Mouse (Mus musculus) midbrain, embryonic 12.5 days (tissue): ENCODE results near the gene Pdzd2. TPM values are rescaled to one million over a fixed set of nuclear protein-coding genes. Genes with fewer than 3 reads are reported as not detected.

ENCODE experiments used
- ATAC-seq: fragments of 200-750 bp; cut with Nextera tagmentation; 2 replicates; pipeline ENCODE4 v1.8.0; 2017; ENCODE audit warnings: low read depth, moderate TSS enrichment, moderate library complexity; ENCODE audit not compliant: low FRiP score
- H3K27ac ChIP-seq: fragments of 300-500 bp; sonication (generic); replicated peaks from 2 replicates; pipeline ENCODE4 v1.5.1; 2016; ENCODE audit warnings: mild to moderate bottlenecking
- H3K27me3 ChIP-seq: fragments of 300-500 bp; sonication (generic); 2 replicates; pipeline ENCODE4 v1.6.1; 2016; ENCODE audit warnings: mild to moderate bottlenecking
- H3K36me3 ChIP-seq: fragments of 300-500 bp; sonication (generic); 2 replicates; pipeline ENCODE4 v1.6.1; 2016
- H3K4me1 ChIP-seq: fragments of 300-500 bp; sonication (generic); 2 replicates; pipeline ENCODE4 v1.6.1; 2016
- H3K4me2 ChIP-seq: fragments of 300-500 bp; sonication (generic); replicated peaks from 2 replicates; pipeline ENCODE4 v1.6.1; 2016; ENCODE audit warnings: mild to moderate bottlenecking, moderate library complexity
- H3K4me3 ChIP-seq: fragments of 300-500 bp; sonication (generic); 2 replicates; pipeline ENCODE4 v1.5.1; 2016; ENCODE audit warnings: mild to moderate bottlenecking
- H3K9ac ChIP-seq: fragments of 300-500 bp; sonication (generic); replicated peaks from 2 replicates; pipeline ENCODE4 v1.6.1; 2016; ENCODE audit warnings: mild to moderate bottlenecking, moderate library complexity
- H3K9me3 ChIP-seq: fragments of 300-500 bp; sonication (generic); 2 replicates; pipeline ENCODE4 v1.6.1; 2016; ENCODE audit warnings: mild to moderate bottlenecking
- WGBS: fragments of 180-500 bp; shearing (Covaris S2); methylation state at CpG from one replicate; pipeline ENCODE4 v1.1.7; 2016; 5-methylcytosine and 5-hydroxymethylcytosine counted together
- polyA plus RNA-seq: library from polyadenylated mRNA; unstranded; fragments of >200 nt; fragmentation: Nextera tagmentation; extraction: Ambion mirVana; gene quantifications from 2 replicates; pipeline ENCODE4 v1.2.1, GENCODE M21; 2016

The Pdzd2 gene
- polyA plus RNA-seq, 1 experiment from 2014 or later = 9.5 TPM

- H3K27me3 ChIP-seq = peaks cover 18% of the 10 kb centered on the region
- peaks cover 5% of the 10 kb centered on the region; the same call in 1 of the 2 replicates for H3K36me3 ChIP-seq
- no peak for ATAC-seq
- H3K9ac ChIP-seq = peak overlapping the region; percentile 91
- H3K4me3 ChIP-seq = peak overlapping the region; percentile 95
- H3K4me1 ChIP-seq = peaks cover 34% of the 10 kb centered on the region
- no peaks in the 10 kb centered on the region for H3K9me3 ChIP-seq
- WGBS = 19% methylated on average over 9 of the region's 9 CpGs
- H3K4me2 ChIP-seq = peak overlapping the region; percentile 75
- H3K27ac ChIP-seq = no peak overlapping the region
These were observed 416.9 kb downstream of the Pdzd2 start for GRCm38 (mm10) chr15:12322676-12323402.

- H3K4me1 ChIP-seq = peaks cover 34% of the 10 kb centered on the region
- H3K9ac ChIP-seq = peak within 1 kb of the TSS; percentile 91
- H3K4me2 ChIP-seq = peak within 1 kb of the TSS; percentile 75
- H3K27me3 ChIP-seq = peaks cover 18% of the 10 kb centered on the region
- H3K4me3 ChIP-seq = peak within 1 kb of the TSS; percentile 95
- under 1% methylated on average over 64 of the region's 70 CpGs for WGBS
- peak within 1 kb of the TSS; percentile 92 for H3K27ac ChIP-seq
- H3K9me3 ChIP-seq = no peaks in the 10 kb centered on the region
- H3K36me3 ChIP-seq = peaks cover 5% of the 10 kb centered on the region; the same call in 1 of the 2 replicates
- ATAC-seq = peak; percentile 50
These were observed 417.7 kb downstream of the Pdzd2 start, which contains the start of gene 1810049J17Rik for GRCm38 (mm10) chr15:12321788-12322621. Gene 1810049J17Rik, minus strand, starts transcription at chr15:12321899.

- Histone ChIP-seq H3K4me3 (peak within 1 kb of the TSS; percentile 95), H3K4me2 (peak within 1 kb of the TSS; percentile 75), H3K9me3 (no peaks in the 10 kb centered on the region), H3K27ac (peak within 1 kb of the TSS; percentile 92), H3K36me3 (peaks cover 5% of the 10 kb centered on the region; the same call in 1 of the 2 replicates), H3K9ac (peak within 1 kb of the TSS; percentile 91), H3K4me1 (peaks cover 34% of the 10 kb centered on the region), H3K27me3 (peaks cover 18% of the 10 kb centered on the region)
- ATAC-seq = peak; percentile 97
- under 1% methylated on average over 66 of the region's 74 CpGs for WGBS
These were observed 418.5 kb downstream of the Pdzd2 start, which contains the start of gene Golph3 for GRCm38 (mm10) chr15:12321091-12321787. Gene Golph3, plus strand, starts transcription at chr15:12321450.

GRCm38 (mm10) chr15:12320441-12321090 is 419.2 kb downstream of the Pdzd2 start:
- peaks cover 2% of the 10 kb centered on the region; the same call in 1 of the 2 replicates for H3K36me3 ChIP-seq
- peak overlapping the region; percentile 95 for H3K4me3 ChIP-seq
- 8% methylated on average over 22 of the region's 22 CpGs for WGBS
- H3K4me2 ChIP-seq = peak overlapping the region; percentile 75
- H3K4me1 ChIP-seq = peaks cover 28% of the 10 kb centered on the region
- no peak for ATAC-seq
- H3K9ac ChIP-seq = peak overlapping the region; percentile 91
- H3K9me3 ChIP-seq = no peaks in the 10 kb centered on the region
- H3K27me3 ChIP-seq = peaks cover 18% of the 10 kb centered on the region
- peak overlapping the region; percentile 92 for H3K27ac ChIP-seq

GRCm38 (mm10) chr15:12319889-12320288 is 419.8 kb downstream of the Pdzd2 start:
- peaks cover 18% of the 10 kb centered on the region for H3K27me3 ChIP-seq
- WGBS = 60% methylated on average over 5 of the region's 5 CpGs
- no peak overlapping the region for H3K9ac ChIP-seq
- no peak overlapping the region for H3K4me2 ChIP-seq
- peaks cover 26% of the 10 kb centered on the region for H3K4me1 ChIP-seq
- ATAC-seq = no peak
- H3K4me3 ChIP-seq = no peak overlapping the region
- no peak overlapping the region for H3K27ac ChIP-seq
- H3K36me3 ChIP-seq = no peaks in the 10 kb centered on the region
- no peaks in the 10 kb centered on the region for H3K9me3 ChIP-seq

GRCm38 (mm10) chr15:12318451-12318850 is 421.3 kb downstream of the Pdzd2 start:
- no peak overlapping the region for H3K9ac ChIP-seq
- H3K27ac ChIP-seq = no peak overlapping the region
- H3K9me3 ChIP-seq = no peaks in the 10 kb centered on the region
- H3K27me3 ChIP-seq = peaks cover 18% of the 10 kb centered on the region
- ATAC-seq = no peak
- peaks cover 14% of the 10 kb centered on the region for H3K4me1 ChIP-seq
- WGBS = 86% methylated on average over 8 of the region's 8 CpGs
- H3K36me3 ChIP-seq = no peaks in the 10 kb centered on the region
- H3K4me3 ChIP-seq = no peak overlapping the region
- no peak overlapping the region for H3K4me2 ChIP-seq

- Histone ChIP-seq H3K36me3 (no peaks in the 10 kb centered on the region), H3K27ac (no peak overlapping the region), H3K27me3 (peaks cover 18% of the 10 kb centered on the region), H3K4me3 (no peak overlapping the region), H3K9ac (no peak overlapping the region), H3K4me2 (no peak overlapping the region), H3K9me3 (no peaks in the 10 kb centered on the region), H3K4me1 (peaks cover 5% of the 10 kb centered on the region; the same call in 1 of the 2 replicates)
- WGBS = 92% methylated on average over 5 of the region's 5 CpGs
- ATAC-seq = no peak
These were observed 422.4 kb downstream of the Pdzd2 start for GRCm38 (mm10) chr15:12317290-12317689.

GRCm38 (mm10) chr15:12315996-12316395 is 423.7 kb downstream of the Pdzd2 start:
- no peak overlapping the region for H3K27ac ChIP-seq
- H3K9ac ChIP-seq = no peak overlapping the region
- H3K4me3 ChIP-seq = no peak overlapping the region
- 74% methylated on average over 2 of the region's 2 CpGs for WGBS
- no peak for ATAC-seq
- no peak overlapping the region for H3K4me2 ChIP-seq
- H3K27me3 ChIP-seq = peaks cover 18% of the 10 kb centered on the region
- H3K4me1 ChIP-seq = peaks cover 5% of the 10 kb centered on the region; the same call in 1 of the 2 replicates
- no peaks in the 10 kb centered on the region for H3K36me3 ChIP-seq
- H3K9me3 ChIP-seq = no peaks in the 10 kb centered on the region

- 86% methylated on average over 5 of the region's 5 CpGs for WGBS
- Histone ChIP-seq H3K36me3 (no peaks in the 10 kb centered on the region), H3K9me3 (no peaks in the 10 kb centered on the region), H3K4me3 (no peak overlapping the region), H3K4me2 (no peak overlapping the region), H3K27me3 (peaks cover 11% of the 10 kb centered on the region; the same call in 1 of the 2 replicates), H3K27ac (no peak overlapping the region), H3K9ac (no peak overlapping the region), H3K4me1 (no peaks in the 10 kb centered on the region)
- ATAC-seq = no peak
These were observed 425.1 kb downstream of the Pdzd2 start for GRCm38 (mm10) chr15:12314584-12314983.

GRCm38 (mm10) chr15:12313255-12313654 is 426.5 kb downstream of the Pdzd2 start:
- Histone ChIP-seq H3K27me3 (no peaks in the 10 kb centered on the region), H3K4me3 (no peak overlapping the region), H3K9ac (no peak overlapping the region), H3K36me3 (no peaks in the 10 kb centered on the region), H3K4me1 (no peaks in the 10 kb centered on the region), H3K27ac (no peak overlapping the region), H3K9me3 (no peaks in the 10 kb centered on the region), H3K4me2 (no peak overlapping the region)
- ATAC-seq = no peak
- WGBS = 23% methylated on average over 1 of the region's 1 CpGs

- 91% methylated on average over 7 of the region's 7 CpGs for WGBS
These were observed 428.3 kb downstream of the Pdzd2 start for GRCm38 (mm10) chr15:12311465-12311864.

More at GRCm38 (mm10) chr15:12311465-12311864, 428.3 kb downstream of the Pdzd2 start:
- no peaks in the 10 kb centered on the region for H3K4me1 ChIP-seq
- no peak for ATAC-seq
- no peak overlapping the region for H3K4me3 ChIP-seq
- H3K9me3 ChIP-seq = no peaks in the 10 kb centered on the region
- no peaks in the 10 kb centered on the region for H3K27me3 ChIP-seq
- no peak overlapping the region for H3K9ac ChIP-seq
- no peak overlapping the region for H3K27ac ChIP-seq
- H3K4me2 ChIP-seq = no peak overlapping the region
- no peaks in the 10 kb centered on the region for H3K36me3 ChIP-seq
